Mouse (Mus musculus) kidney, postnatal 0 days (tissue): ENCODE measurements around the gene Srrt. TPM values are rescaled to one million over a fixed set of nuclear protein-coding genes. Genes with fewer than 3 reads are reported as not detected.

Source experiments
- ATAC-seq: fragments of 200-750 bp; cut with Nextera tagmentation; replicated peaks from 2 replicates; pipeline ENCODE4 v1.8.0; 2017; ENCODE audit warnings: low read depth, moderate number of reproducible peaks, moderate TSS enrichment, moderate library complexity; ENCODE audit not compliant: low FRiP score
- DNase-seq: peaks from one replicate; pipeline ENCODE4 v3.0.0-alpha.2; 2016; ENCODE audit warnings: low spot score
- H3K27ac ChIP-seq: fragments of 300-500 bp; sonication (generic); 2 replicates; pipeline ENCODE4 v1.5.1; 2014; ENCODE audit warnings: mild to moderate bottlenecking
- H3K27me3 ChIP-seq: fragments of 300-500 bp; sonication (generic); 2 replicates; pipeline ENCODE4 v1.6.1; 2014; ENCODE audit warnings: low read length, mixed read lengths; ENCODE audit not compliant: insufficient read depth
- H3K36me3 ChIP-seq: fragments of 300-500 bp; sonication (generic); 2 replicates; pipeline ENCODE4 v1.6.1; 2014; ENCODE audit warnings: low read length, mixed read lengths; ENCODE audit not compliant: insufficient read depth
- H3K4me1 ChIP-seq: fragments of 300-500 bp; sonication (generic); replicated peaks from 2 replicates; pipeline ENCODE4 v1.6.1; 2014; ENCODE audit warnings: antibody characterized with exemption, low read length, mixed read lengths; ENCODE audit not compliant: insufficient read depth
- H3K4me2 ChIP-seq: fragments of 300-500 bp; sonication (generic); 2 replicates; pipeline ENCODE4 v1.6.1; 2014; ENCODE audit warnings: mild to moderate bottlenecking, low read length, moderate library complexity, mixed read lengths
- H3K4me3 ChIP-seq: fragments of 300-500 bp; sonication (generic); replicated peaks from 2 replicates; pipeline ENCODE4 v1.5.1; 2014; ENCODE audit warnings: low read depth, low read length
- H3K9ac ChIP-seq: fragments of 300-500 bp; sonication (generic); 2 replicates; pipeline ENCODE4 v1.6.1; 2014; ENCODE audit warnings: low read depth, low read length
- H3K9me3 ChIP-seq: fragments of 300-500 bp; sonication (generic); replicated peaks from 2 replicates; pipeline ENCODE4 v1.6.1; 2016; ENCODE audit warnings: low read length, inconsistent platforms, mixed read lengths
- CTCF ChIP-seq: IDR thresholded peaks from 2 replicates; pipeline ENCODE4 v1.5.1; 2016; ENCODE audit warnings: antibody characterized with exemption, low read depth, mild to moderate bottlenecking, moderate library complexity
- WGBS: fragments of 180-500 bp; shearing (Covaris S2); extraction: QIAGEN DNeasy Blood & Tissue Kit; methylation state at CpG from one replicate; pipeline ENCODE4 v1.1.7; 2014; 5-methylcytosine and 5-hydroxymethylcytosine counted together
- polyA plus RNA-seq: library from polyadenylated mRNA; unstranded; fragments of >200 nt; fragmentation: Nextera tagmentation; extraction: Ambion mirVana; gene quantifications from 2 replicates; pipeline ENCODE4 v1.2.1, GENCODE M21; 2015

The Srrt gene
- polyA plus RNA-seq, 1 experiment from 2014 or later: 68.0 TPM

GRCm38 (mm10) chr5:137350205-137351057 lies 43.0 kb upstream of the Srrt start:
- Histone ChIP-seq H3K36me3 (peaks cover 18% of the 10 kb centered on the region), H3K4me3 (peak overlapping the region; percentile 90), H3K27me3 (no peaks in the 10 kb centered on the region), H3K9ac (peak overlapping the region; percentile 92), H3K4me2 (peak overlapping the region; percentile 76), H3K27ac (peak overlapping the region; percentile 98), H3K4me1 (peaks cover 33% of the 10 kb centered on the region), H3K9me3 (no peaks in the 10 kb centered on the region)
- peak; percentile 24 for DNase-seq
- no peak for TF ChIP-seq CTCF
- WGBS: under 1% methylated on average over 55 of the region's 55 CpGs
- ATAC-seq: peak; percentile 38

GRCm38 (mm10) chr5:137349384-137350204 lies 42.1 kb upstream of the Srrt start, which contains the start of gene Ephb4:
Ephb4 (plus strand) TSS chr5:137350109.
- H3K27ac ChIP-seq: peak within 1 kb of the TSS; percentile 98
- peak within 1 kb of the TSS; percentile 92 for H3K9ac ChIP-seq
- peak within 1 kb of the TSS; percentile 76 for H3K4me2 ChIP-seq
- 2% methylated on average over 29 of the region's 32 CpGs for WGBS
- DNase-seq: peak; percentile 98
- peaks cover 11% of the 10 kb centered on the region; the same call in 1 of the 2 replicates for H3K36me3 ChIP-seq
- peak within 1 kb of the TSS; percentile 90 for H3K4me3 ChIP-seq
- ATAC-seq: peak; percentile 94
- H3K27me3 ChIP-seq: no peaks in the 10 kb centered on the region
- no peaks in the 10 kb centered on the region for H3K9me3 ChIP-seq
- H3K4me1 ChIP-seq: peaks cover 33% of the 10 kb centered on the region
- TF ChIP-seq CTCF: peak; percentile 50

- TF ChIP-seq CTCF: no peak
- peaks cover 33% of the 10 kb centered on the region for H3K4me1 ChIP-seq
- H3K4me3 ChIP-seq: peak overlapping the region; percentile 90
- 2% methylated on average over 33 of the region's 33 CpGs for WGBS
- H3K9ac ChIP-seq: peak overlapping the region; percentile 61
- 0 out of 2 replicates have a peak, but pooled peaks cover 3% of the 10 kb centered on the region for H3K36me3 ChIP-seq
- DNase-seq (peak; percentile 80), ATAC-seq (peak; percentile 14; the same call in 1 of the 2 replicates)
- peak overlapping the region; percentile 98 for H3K27ac ChIP-seq
- peak overlapping the region; percentile 76 for H3K4me2 ChIP-seq
- no peaks in the 10 kb centered on the region for H3K9me3 ChIP-seq
- no peaks in the 10 kb centered on the region for H3K27me3 ChIP-seq
These were observed 41.3 kb upstream of the Srrt start for GRCm38 (mm10) chr5:137348482-137349383.

- ATAC-seq (no peak), DNase-seq (peak; percentile 64)
- Histone ChIP-seq H3K4me2 (peak overlapping the region; percentile 76), H3K27ac (peak overlapping the region; percentile 98), H3K36me3 (no peaks in the 10 kb centered on the region), H3K9me3 (no peaks in the 10 kb centered on the region), H3K9ac (no peak overlapping the region), H3K4me3 (no peak overlapping the region), H3K27me3 (no peaks in the 10 kb centered on the region), H3K4me1 (peaks cover 33% of the 10 kb centered on the region)
- TF ChIP-seq CTCF: no peak
- WGBS: 1% methylated on average over 7 of the region's 7 CpGs
These were observed 40.4 kb upstream of the Srrt start for GRCm38 (mm10) chr5:137347856-137348255.

DNA sequence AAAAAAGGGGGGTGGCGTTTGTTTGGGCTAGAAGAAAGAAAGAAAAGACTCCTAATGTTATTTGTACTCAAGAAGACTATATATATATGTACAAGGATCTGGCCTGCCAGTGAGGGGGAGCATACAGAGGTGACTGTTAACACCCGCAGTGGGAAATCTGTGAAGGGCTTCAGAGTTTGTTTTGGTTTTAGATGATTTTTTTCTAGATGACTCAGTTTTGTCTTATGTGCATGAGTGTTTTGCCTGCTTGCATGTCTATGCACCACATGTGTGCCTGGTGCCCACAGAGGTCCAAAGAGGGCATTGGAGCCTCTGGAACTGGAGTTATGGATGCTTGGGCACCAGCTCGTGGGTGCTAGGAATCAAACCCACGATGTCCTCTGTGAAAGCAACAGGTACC lies 39.5 kb upstream of the Srrt start:
- ATAC-seq (no peak), DNase-seq (no peak)
- Histone ChIP-seq H3K4me2 (no peak overlapping the region), H3K9ac (no peak overlapping the region), H3K27ac (peak overlapping the region; percentile 83; the same call in 1 of the 2 replicates), H3K27me3 (no peaks in the 10 kb centered on the region), H3K4me1 (peaks cover 25% of the 10 kb centered on the region), H3K36me3 (no peaks in the 10 kb centered on the region), H3K9me3 (no peaks in the 10 kb centered on the region), H3K4me3 (no peak overlapping the region)
- WGBS: 78% methylated on average over 4 of the region's 4 CpGs
- TF ChIP-seq CTCF: no peak
